Mouse (Mus musculus) embryo, embryonic 11 days (tissue): Measurements from ENCODE around the gene Gipc3.
A peak's percentile ranks its signal among the peaks of the same experiment; 100 is the strongest.

Source experiments
- DNase-seq: peaks from one replicate; pipeline ENCODE4 v3.0.0-alpha.2; 2015

Gene Gipc3

DNA sequence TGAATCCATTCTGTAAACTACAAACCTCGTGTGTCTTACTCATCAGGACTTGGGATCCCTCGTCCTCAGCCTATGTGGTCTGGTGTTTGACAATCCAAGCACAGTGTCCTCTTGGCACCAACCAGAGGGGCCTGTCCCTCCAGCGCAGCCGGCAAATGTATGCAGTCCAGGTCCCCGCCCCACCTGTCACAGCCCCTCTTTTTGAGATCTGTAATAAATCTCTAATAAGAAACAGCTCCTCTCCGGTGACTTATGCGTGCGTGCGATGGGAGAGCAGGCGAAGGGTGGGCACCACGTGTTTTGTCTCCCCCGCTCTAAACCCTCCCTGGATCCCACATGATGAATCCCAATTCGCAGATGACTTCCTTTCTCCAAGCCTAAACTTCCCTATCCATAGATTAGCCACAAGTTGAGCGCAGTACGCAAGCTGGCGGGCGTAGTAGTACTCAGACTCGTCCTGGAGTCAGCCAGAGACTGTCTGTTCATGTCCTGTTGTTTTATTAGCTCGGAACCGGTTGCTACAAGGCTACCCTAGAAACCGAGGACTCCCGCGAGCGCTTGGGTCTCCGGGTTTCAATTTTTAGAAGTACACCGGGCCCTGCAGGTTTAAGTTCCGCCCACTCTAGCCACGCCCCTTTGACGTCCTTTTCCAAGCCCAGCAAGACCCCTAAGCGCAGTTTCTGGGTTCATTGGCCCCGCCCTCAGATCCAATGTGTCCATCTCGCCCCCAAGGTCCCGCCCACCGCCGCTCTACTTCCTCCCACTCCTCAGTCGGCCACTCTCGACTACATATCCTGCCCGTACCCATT is 23.1 kb downstream of the Gipc3 start:
- peak; percentile 99 for DNase-seq

DNA sequence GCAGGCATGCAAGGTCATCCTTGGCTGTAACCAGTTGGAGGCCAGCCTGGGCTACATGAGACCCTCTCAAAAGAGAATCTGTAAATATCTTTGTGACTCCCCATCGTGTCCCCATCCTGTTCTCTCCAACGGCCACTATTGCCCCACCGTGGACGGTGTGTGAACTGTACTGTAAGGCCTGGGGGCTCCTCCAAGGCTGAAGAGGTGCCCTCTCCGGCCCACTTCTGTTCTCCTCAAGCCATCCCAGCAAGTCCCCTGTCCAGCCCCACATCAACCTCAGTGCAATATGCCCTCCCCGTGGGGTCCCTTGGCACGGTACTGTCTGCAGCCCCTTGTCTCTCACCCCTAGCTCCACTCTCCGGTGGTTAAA is 23.8 kb downstream of the Gipc3 start:
- no peak for DNase-seq

DNA sequence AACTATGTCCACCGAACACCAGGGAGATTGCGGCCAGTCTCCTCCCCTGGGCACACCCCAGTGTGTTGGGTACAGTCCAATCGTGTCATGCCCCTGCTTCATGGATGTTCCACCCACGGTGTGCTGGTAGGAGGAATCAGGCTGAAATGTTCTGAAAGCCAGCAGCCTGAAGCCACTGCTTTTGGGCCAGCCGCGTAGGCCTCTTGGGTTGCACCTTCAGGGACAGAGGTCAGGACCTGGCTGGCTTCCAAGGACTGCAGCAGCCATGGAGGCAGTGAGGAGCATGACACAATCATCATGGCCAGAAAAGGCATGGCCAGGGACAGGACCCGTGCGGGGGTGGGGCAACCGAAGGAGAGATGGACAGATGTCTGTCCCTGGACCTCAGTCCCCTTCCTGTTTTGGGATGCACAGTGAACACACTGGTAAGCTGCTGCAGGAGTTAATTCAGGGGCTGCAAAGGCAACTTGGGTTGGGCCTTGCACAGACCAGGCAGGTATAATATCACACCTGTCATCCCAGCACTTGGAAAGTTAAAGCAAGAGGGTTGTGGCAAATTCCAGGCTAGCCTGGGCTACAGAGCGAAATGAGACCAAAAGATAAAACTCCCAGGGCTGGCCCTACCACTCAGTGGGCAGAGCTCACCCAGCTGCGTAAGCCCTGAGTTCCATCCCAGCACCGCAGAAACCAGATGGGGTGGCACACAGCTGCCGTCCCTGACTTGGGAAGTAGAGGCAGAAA is 24.3 kb downstream of the Gipc3 start:
- DNase-seq, result no peak

DNA sequence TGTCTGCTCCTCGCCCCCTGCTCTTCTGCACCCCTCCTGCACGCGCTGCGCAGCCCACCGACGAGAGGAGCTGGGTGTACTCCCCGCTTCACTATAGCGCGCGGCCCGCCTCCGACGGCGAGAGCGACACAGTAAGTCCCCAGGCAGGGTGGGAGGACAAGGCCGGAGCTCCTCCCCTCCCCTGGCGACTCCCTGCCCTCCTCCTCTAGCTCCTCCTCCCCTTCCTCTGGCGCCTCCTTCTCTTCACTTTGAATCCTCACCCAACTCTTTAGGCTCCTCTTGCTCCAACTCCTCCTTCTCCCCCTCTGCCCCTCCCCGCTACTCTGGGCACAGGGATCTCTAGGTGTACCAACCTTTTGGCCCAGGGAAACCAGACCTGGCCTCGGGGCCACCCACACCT is 25.8 kb downstream of the Gipc3 start:
- DNase-seq, result peak; percentile 65

DNA sequence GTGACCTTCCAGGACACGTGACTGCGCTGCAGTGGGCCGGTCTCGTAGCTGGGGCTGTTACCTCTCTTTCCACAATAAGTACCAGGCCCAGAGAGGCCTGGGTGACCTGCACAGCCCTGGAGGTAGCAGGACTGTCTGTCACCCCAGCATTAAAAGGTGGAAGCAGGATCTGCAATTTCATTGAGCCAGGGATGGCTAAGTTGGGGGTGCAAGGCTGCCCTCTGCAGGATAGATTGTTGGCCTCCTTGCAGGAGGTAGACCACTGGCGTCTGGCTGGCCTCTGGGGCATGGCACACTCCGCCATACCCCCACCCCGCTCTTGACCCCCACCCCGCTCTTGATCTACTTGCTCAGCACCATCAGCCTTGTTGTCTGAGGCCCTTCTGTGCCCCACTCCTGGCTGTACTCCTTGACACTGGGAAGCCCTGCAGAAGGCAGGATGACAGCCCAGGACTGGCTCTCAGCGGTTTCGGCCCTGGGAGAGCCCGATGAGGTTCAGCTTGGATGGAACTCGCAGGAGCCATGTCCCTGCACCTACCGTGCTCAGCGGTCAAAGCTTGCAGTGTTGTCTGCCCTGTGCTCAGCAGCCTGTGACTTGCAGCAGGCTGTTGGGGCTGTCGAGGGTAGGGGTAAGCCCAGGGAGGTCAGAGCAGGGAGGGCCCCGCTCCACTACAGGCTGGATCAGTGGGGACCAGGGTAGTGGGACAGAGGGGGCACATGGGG is 26.6 kb downstream of the Gipc3 start:
- peak; percentile 55 for DNase-seq

DNA sequence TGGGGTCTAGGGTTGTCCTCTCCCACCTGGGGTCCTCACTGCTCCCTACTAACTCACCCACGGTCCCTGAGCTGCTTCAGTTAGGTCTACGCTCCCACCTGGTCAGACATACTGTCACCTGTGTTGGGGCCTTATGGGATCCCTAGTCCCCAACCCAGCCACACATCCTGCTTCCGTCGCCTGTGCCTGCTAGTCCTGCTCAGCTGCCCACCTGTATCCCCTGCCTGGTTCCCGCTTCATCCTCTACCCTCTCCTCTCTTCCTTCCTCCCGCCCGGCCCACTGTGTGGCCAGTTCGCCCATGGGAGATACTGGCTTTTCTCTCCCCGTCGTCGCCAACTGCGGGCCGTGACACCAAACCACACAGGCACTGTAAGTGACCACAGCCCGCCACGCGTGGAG is 27.5 kb downstream of the Gipc3 start:
- no peak for DNase-seq

DNA sequence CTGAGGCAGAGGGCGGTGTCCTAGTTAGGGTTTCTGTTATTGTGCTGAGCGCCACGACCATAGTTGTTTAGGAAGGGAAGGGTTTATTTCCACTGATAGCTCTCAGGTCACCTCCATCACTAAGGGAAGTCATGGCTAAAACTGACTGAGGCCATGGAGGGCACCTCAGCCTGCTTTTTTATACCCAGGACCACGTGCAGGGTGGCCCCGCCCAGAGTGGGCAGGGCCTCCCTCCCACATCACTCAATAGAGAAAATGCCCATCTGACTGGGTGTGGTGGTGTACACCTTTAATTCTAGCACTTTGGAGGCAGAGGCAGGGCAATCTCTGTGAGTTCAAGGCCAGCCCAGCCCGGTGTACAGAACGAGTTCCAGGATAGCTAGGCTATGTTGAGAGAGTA is 28.9 kb downstream of the Gipc3 start:
- DNase-seq, result no peak

DNA sequence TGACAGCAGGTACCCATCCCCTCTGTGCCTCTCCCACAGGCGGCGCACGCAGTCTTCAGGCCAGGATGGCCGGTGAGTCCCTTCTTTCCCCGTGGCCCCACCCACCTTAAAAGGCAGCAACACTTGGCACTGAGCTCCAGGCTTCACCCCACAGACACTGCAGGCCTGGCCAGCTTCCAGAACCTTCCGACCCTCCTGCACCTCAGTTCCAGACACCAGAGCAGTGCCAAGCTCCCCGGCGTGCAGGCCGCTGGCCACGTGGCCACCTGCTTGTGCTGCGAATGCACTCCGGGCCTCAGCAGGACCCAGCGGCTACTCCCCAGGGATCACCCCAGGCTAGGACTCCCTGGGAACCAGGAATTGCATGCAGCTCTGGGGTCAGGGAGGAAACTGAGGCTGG is 29.5 kb downstream of the Gipc3 start:
- no peak for DNase-seq

DNA sequence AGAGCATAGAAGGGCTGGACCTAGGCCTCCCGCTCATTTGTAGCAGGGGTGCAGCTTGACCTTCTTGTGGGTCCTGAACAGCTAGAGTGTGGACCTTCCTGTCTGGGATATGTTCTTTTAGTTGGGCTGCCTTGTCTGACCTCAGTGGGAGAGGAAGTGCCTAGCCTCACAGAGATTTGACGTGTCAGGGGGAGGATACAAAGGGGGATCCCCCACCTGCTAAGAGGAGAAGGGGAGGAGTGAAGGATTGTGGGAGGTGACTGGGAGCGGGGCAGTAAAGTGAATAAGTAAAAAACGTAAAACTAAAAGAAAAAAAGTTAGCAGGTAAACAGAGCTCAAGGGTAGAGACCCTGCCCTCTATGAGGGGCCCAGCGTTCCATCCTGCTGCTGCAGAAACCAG is 33.5 kb downstream of the Gipc3 start:
- DNase-seq, result no peak

DNA sequence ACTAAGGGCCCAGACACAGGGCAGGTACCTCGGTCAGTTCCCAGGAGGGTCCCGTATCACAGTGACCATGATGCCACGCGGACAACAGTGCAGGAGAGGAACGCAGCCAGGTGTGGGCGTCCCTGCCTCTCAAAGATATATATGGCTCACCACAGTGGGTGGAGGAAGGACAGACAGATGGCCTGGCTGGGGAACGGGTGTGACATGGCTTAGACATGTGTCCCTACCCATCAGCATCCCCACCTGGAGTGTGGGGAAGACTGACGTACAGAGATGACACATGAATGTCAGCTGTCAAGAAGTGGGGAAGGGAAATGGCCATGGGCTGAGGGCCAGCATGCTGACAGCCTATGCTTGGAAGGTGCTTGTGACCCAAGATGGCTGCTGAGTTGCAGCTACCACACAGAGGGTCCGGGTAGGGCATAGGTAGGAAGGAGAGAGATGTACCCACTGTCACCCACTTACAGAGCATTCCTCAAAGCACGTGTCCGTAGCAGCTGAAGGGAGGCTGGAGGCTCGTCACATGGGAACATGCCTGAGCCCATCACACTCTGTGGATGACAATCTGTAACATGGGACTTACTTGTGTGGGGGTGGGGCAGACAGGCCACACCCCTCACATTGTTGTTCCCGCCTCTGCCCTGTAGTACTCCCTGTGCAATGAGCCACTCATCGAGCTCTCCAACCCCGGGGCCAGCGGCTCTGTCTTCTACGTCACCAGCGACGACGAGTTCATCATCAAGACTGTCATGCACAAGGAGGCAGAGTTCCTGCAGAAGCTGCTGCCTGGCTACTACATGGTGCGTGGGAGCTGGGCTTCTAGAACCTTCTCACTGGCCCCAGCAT is 36.0 kb downstream of the Gipc3 start:
- DNase-seq, result no peak

DNA sequence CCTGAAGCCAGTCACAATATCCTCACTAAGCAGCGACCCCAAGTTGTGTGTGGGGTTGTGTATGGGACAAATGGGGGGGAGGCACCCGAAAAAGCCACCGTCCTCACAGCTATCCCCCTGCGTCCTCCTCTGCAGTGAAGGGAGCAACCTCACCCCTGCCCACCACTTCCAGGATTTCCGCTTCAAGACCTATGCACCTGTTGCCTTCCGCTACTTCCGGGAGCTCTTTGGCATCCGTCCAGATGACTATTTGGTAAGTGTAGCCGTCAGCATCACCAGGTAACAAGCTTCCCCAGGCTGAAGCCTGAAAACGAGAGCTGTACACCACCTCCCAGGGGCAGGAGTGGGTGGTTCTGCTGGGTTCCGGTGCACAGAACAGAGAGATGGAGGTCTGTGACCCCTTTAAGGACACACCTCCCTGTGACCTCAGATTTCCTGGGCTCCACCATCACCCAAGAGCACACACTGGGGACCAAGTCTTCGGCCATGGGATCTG is 36.8 kb downstream of the Gipc3 start:
- no peak for DNase-seq

DNA sequence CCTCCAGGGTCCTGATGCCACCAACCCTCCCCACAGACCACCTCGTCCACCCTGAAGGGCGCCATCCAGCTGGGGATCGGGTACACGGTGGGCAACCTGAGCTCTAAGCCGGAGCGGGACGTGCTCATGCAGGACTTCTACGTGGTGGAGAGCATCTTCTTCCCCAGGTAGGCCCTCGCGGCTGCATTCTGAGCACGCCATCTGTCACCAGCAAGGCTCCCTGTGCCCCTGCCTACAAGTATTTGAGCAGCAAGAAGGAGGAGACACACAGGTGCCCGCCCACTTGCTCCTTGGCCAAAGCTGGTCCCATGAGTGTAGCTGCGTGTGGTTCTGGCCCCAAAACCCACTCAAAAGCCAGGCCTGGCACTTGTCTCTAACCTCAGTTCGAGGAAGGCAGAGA is 37.4 kb downstream of the Gipc3 start:
- DNase-seq, result no peak

DNA sequence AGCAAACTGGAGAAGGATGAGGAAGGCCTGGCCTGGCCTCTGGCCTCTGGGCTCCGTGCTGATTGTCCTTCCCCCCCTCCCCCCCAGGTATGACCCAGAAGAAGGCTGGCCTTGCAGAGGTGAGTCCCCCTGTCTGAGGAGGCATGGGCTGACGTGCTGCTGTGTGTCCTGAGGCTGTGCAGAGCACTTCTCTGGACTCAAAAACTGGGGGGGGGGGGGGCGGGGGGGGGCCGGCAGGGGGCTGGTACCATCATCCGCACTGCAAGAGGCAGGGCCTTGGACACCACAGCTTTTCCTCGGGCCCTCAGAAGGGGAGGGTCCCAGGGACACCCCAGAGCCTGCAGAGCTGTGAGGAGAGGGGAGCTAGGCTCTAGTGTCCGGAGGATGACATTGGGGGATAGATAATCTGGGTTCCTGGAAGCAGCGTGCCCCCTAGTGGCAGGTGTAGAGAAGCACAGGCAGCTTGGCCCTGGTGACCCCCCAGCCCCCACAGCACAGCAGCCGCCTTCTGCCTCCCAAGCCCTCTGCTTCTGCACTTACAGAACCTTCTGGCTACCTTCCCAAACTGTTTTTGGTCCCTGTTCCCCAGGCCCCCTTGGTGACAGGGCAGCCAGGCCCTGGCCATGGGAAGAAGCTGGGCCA is 38.3 kb downstream of the Gipc3 start:
- DNase-seq, result peak; percentile 64

DNA sequence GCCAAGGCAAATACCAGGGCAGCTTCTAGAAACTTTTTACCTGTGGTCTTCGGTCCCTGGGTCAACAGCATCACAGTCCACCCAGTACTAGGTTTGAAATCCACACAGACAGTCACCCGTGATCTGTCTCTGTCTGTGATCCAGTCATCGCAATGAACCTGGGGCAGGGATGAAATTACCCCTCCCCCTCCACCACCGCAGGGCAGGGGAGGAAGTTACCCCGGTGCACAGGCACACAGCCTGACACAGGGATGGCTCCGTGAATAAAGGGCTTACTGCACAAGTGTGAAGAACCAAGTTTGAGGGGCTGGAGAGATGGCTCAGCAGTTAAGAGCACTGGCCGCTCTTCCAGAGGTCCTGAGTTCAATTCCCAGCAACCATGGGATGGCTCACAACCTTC is 39.3 kb downstream of the Gipc3 start:
- DNase-seq, result no peak

DNA sequence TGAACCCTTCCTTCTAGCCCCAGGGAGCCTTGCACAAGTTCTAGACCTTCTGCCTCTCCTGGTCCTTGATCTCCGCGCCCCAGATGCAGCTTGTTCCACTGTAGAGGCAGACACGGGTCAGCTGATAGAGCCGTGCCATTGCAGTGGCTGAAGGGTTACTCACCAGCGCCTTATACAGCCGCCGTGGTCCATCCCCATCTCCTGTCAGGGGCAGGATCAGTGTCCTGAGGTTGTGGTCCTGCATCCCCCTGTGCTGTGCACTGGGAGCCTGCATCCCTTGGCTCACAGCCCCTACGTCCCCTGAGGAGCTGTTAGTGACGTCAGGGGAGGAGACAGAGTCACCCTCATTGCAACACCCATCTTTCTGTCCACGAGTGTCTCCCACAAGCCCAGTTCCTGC is 39.8 kb downstream of the Gipc3 start:
- no peak for DNase-seq

DNA sequence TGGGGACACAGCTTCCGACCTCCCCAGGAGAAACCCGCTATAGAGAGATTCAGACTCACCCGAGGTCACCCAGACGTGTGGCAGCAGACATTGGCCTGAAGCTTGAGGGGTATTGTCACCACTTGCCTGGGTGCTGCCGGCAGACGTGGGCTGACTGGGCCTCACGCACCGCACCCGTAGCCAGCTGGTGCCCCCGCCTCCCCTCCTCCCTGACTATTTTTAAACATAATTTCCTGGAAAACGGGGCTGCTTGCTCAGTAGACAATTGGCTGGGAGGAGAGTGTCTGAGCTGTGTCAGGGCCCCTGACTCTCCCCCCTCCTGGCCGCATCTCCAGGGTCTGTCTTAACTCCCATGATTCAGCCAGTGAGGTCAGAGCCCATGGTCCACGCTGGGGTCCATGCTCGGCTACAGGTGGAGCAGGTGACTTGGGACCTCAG is 40.3 kb downstream of the Gipc3 start:
- DNase-seq, result no peak

DNA sequence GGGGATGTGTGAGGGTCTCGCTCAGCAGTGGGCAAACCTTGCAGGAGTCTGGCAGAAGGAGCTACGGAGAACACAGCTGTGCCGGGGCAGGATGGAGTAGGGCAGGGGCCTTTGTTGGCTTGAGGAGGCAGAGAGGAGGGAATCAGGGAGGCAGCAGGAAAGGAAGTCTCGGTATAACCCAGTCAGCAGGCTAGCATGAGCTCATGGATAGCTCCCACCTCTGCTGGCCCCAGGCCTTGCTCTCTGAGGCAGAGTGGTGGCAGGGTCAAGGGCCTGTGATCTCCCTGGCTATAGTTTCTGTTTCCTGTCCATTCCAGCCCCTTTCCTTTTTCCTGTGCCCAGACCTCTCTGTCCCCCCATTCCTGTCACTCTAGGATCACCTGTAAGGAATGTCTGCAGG is 40.8 kb downstream of the Gipc3 start:
- no peak for DNase-seq

DNA sequence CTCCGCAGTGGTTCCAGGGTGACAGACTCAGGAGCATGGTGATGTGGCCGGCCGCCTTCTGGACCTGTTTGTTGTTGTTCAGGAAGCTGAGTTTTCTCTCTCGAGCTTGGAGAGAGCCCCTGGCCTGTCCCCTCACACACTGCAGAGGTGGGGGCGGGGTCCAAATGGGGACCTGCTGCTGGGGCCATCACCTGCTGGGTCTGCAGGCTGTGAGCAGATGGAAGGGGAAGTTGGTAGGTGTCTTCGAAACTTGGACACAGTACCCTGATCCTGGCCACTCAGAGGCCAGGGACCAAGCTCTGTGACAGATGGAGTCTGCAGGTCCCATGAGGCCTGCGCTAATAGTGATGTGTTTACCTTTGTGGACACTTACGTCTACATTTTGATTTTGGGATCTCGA is 41.7 kb downstream of the Gipc3 start:
- no peak for DNase-seq

DNA sequence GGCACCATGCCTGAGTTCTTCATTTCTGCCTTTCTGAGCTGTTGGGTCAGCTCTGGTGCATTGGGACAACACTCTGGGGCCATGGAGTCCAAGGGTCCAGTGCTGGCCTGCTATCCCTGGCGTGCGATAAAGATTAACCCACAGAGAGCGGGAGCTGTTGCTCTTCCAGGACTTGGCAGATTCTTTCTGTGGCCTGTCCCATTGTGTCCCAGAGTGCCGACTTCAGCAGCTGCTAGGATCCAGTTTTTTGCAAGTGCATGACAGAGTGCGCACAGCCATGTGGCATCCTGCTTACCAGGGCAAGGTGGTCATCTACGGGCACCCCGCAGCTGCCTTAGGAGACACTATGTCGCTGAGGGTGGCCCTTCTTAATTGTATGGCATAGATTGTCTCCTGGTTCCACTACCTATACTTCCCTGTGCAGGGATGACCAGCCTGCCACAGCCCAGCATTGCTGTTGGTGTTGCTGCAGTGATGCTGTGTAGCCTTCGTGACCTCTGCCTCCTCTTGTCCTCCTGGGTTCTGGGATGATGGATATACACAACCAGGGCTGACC is 42.6 kb downstream of the Gipc3 start:
- no peak for DNase-seq

DNA sequence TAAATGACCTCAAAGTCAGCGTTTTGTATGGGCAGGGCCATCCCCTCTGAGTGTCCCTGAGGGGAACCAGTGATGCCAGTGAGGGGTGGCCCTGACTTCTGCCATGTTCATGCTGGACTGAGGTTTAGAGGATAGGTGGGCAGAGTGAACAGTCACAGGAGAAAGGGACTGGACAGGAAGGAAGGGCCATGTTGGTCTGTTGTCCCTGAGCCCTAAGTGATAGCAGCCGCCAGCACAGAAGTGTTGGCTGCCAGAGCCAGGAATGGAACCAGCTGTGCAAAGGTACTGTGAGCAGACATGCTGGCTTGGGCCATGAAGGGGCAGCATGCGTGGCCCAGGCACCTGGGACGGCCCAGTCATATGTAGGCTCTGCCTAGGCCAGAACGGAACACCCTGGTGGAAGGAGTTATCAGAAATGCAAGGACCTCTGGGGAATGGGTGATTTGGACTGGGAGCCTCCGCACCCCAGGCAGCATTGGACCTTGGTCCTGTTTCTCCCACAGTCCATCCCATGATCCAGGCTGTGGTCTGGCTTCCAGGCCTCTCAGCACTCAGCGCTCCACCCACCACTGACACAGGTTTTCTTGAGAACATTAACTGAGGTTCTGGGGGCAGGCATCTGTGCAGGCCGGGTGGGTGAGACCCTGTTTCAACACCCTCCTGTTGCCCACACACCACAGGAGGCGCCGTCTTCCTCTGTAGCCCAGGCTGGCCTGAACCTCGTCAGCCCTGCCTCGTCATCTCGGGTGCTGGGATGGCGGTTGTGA is 43.3 kb downstream of the Gipc3 start:
- DNase-seq, result no peak
